Mouse (Mus musculus): ENCODE measurements around the gene Oca2. TPM values are rescaled to one million over a fixed set of nuclear protein-coding genes. Genes with fewer than 3 reads are reported as not detected.

The Oca2 gene
- total RNA-seq, 4 experiments from 2014 or later, result 0.13 to 0.51 (median 0.29) TPM

DNA sequence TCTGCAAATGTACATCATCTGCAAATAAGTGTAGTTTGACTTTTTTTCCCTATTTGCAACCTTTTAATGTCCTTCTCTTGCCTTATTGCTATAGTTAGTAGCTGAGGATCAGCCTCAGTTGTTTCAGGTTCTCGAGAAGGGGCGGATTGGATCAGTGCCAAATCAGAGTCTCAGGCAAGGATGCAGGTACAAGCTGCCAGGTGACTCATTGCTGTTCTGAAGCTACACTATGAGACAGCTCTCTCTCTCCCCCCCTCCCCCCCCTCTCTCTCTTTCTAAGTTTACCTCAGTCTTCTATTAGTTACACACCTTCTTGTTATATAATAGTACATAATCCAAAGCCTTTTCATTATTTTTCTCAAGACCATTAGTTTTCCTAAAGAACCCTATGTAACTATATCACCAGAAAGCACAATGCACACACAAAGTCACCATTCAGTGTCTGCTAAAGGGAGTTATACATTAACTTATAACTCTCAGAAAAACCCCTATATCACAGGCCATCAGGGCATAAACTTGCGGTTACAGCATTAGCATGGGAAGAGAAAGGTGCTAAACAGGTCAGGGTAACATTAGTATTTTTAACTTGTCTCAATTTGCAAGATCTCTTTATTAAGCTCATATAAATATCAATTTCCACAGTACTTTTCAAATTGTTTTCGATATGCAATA is 142.3 kb downstream of the Oca2 start:
- no peak for DNase-seq (ENCODE audit: low spot score in 2 of 2)

DNA sequence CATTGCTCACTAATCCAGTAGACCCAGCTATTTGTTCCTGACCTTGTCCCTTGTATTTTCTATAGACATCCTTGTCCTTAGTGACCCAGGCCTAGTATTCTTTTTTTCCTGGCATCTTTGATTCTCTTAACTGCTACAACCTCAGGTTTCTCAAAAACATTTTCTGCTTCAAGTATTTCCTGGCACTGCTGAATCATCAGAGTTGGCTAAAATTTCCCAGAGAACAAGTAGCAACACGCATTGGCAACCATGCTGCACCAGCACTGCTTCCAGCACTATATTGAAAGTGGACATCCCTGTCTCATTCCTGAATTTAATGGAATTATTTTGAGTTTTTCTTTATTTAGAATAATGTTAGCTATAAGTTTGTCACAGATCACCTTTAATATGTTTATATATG is 143.1 kb downstream of the Oca2 start:
- DNase-seq (ENCODE audit: low spot score in 2 of 2), result no peak

DNA sequence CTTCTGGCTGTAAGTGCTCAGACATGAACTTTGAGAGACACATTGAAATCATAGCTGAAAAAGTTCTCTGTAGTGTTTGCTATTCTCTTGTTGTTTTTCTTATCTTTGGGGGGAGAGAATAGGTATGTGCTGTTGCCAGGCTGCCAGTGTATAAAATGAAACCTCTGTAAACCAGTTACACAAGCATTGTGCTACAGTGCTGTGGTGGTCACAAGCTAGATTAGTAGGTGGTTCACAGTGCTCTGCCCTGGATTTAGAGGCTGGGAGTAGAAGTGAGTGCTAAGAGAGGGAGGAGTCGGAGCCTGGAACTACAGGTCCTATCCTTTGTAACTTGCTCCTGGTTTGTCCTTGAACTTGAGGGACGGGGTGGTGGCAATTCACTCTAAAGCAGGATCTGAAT is 148.7 kb downstream of the Oca2 start:
- no peak for DNase-seq (ENCODE audit: low spot score in 2 of 2)

DNA sequence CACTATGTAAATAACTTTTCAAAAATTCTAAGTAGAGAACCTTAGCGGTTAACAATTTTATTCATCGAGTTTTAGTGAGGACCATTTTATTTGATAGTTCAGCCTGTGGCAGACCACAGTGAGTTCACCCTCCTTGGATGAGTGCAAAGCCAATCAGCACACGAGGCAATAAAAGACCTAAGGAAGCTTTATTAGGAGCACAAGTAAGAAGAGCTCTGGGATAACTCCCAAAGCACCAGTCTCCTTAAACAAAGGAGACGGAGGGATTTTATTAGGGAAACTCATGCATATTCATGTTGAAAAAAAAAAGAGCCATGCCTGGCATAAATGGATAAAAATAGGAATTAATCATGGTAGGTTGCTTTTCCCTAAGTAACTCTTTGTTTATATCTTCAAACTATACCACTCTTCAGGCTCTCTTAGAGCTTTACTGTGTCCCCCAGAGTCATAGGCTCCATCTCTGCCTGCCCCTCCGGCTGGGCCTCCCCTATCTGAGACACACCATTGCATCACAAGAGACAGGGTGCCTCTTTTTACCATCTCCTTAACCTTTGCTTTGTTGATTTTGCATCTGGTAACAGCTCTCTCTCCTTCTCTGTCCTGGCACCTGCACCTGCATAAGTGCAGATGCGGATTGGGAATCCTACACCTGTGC is 178.7 kb downstream of the Oca2 start:
- no peak for DNase-seq (ENCODE audit: low spot score in 2 of 2)

DNA sequence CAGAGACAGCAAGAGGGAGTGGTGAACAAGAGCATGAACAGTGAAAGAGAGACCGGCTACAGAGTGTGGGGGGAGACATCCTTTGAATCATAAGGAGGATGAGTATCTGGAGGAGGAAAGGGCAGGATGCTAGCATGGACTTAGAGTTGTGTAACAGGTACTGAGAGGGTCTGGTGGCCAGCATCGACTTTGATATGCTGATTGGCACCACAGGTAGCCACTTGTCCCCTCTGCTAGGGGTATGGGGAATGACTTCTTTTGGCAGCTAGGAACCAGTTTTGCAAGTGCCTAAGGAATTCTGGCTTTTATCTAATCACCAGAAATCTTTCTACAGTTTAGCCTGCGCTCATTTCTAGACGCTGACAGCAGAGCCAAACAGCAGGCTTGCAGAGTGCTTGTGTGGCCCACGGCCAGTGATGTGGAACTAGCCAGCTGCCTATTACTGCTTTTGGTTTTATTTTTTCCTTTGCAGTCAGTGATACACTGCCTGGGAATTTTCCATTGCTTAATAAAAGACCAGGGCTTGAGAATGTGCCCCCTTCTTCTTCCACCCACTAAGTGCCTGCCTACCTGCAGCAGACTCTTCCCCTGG is 179.8 kb downstream of the Oca2 start:
- peak in 1 of 2 experiments; percentile 47 for DNase-seq (ENCODE audit: low spot score in 2 of 2)

DNA sequence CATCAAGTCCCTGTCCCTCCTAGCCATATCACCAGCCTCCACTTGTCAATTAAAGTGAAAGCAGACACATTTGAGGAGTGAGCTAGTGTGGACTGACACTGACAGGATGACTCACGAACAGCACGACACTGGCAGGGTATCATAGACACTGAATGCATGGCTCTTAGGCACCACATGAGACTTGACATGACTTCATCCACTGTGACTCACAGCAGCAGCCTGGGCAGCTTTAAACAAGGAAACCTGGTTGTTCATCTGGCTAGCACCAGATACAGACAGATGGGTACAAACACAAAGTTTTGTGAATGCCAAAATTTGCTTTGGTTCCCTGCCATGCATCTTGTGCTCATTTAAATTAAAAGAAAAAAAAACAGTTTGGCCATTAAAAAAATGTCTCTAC is 182.4 kb downstream of the Oca2 start:
- DNase-seq (ENCODE audit: low spot score in 2 of 2), result peak in 1 of 2 experiments; percentile 79

DNA sequence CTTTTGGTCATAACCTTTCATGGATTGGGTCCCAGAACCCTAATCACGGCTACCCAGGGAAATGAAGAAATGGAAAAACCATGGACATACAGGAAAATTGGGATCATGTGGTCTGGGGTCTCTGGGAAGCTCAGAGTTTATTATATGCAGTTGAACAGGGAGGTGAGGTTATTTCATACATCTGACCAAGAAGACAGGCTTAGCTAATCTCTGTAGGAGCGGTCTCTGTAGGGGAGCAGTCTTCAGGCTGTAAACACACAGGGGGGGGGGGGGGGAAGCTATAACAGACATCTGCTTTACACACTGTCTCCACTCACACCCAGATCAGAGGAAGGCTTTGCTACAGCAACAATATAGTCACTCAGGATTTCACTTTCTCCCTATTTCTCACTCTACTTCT is 184.0 kb downstream of the Oca2 start:
- DNase-seq (ENCODE audit: low spot score in 2 of 2), result no peak

DNA sequence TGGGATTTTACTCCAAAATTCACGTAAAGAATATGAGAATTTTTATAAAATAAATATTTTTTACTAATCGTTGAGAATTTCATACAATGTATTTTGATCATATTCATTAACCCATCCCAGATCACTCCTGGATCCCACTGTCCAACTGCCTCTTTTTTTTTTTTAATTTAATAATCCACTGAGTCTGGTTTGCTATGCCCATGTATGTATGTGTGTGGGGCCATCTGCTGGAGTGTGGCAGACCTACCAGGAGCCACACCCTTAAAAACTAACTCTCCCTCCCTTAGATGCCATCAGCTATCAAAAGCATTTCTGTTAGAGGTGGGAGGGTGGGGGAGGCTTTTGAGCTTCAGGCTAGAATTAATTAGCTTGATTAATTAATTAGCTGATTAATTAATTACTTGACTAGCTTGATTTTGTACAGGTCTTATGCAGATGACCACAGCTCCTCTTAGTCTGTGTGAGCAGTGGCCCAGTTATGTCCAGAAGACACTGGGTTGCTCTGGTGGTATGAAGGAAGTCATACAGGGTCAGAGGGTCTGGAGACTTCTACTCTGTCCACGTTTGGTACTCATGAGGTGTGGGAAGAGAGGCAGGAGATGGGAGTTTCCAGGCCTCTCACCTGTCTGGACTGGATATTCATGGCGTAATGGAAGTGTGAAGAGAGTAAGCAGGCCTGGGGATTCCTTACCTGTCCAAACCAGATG is 221.4 kb downstream of the Oca2 start:
- peak in 1 of 2 experiments; percentile 14 for DNase-seq (ENCODE audit: low spot score in 2 of 2)

DNA sequence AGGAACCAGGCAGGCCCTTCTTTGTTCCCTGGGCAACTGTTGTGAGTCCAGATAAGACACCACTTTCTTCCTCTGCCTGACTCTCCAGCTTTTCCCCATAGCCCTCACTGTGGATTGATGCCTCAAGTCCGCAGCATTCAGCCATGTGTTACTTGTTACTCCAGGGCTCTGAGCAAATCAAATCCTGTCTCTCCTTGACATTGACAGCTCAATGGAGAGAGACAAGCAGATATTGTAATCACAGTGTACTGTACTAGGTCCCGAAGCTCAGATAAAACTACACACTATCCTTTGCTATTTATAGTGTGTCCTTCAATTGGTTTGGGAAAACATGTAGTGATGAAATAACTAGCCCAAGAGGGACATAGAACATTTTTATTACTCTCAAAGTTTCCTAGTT is 258.7 kb downstream of the Oca2 start:
- DNase-seq (ENCODE audit: low spot score in 2 of 2), result no peak

DNA sequence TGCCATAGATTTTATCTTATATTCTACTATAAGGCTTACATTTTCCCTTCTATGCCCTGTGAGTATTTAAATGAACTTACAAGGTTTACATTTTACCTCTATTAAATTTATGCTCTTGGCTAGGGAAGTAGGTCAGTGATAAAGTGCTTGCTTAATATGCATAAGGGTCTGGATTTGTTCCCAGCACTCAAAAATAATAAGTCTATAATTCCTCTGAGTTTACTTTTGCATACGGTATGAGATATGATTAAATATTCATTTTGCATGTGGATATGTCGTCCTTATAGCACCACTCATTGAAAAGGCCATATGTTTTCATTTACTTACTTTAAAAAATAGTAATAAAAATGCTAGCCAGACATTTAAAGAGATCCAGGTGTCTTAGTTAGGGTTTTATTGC is 259.8 kb downstream of the Oca2 start:
- DNase-seq (ENCODE audit: low spot score in 2 of 2), result no peak

DNA sequence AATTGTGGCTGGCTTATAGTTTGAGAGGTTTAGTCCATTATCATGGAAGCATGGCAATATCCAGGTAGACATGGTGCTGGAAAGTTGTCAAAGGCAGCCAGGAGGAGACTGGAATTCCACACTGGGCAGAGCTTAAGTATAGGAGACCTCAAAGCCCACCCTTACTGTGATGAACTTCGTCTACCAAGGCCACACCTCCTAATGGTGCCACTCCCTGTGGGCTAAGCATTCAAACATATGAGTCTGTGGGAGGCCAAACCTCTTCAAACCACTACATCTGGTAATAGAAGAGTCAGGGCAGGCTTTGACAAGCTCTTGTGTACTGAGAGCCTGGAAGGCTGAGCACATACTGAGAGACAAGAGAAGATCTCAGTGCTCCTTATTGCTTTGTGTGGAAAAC is 260.2 kb downstream of the Oca2 start:
- DNase-seq (ENCODE audit: low spot score in 2 of 2), result no peak

DNA sequence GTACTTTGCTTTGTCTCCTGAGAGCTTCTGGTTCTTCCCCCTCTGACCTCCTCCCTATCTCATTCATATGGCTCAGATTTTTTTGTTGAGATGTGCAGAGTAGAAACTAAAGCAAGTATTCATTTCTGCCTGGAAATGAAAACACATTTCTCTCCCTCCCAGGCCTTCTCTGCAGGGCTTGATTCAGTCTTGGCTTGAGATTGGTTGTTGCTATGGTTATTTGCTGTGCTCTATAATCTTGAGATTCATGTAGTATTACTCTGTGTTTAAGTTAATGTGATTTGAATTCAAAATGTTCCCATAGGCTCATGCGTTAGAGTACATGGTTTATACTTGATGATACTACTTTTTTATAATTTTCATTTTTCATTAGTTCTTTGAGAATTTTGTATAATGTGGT is 260.9 kb downstream of the Oca2 start:
- no peak for DNase-seq (ENCODE audit: low spot score in 2 of 2)

DNA sequence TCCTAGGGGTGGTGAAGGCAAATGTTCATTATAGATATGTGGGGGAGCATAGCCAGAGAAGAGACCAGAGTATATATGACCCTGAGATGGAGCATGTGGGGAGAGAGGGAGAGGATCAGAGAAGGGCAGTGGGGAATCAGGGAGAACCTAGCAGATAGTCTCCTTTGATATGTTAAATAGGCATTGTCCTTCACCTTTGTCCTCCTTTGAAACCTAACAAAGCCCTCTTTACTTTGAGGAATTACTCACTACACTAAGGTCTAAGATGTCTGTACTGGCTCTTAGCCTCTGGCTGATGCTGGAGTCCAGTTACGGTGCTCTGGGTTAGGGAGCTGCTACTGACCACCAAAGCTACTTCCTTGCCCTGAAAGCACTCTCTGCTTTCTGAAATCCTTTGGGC is 279.0 kb downstream of the Oca2 start:
- DNase-seq (ENCODE audit: low spot score in 2 of 2), result no peak

DNA sequence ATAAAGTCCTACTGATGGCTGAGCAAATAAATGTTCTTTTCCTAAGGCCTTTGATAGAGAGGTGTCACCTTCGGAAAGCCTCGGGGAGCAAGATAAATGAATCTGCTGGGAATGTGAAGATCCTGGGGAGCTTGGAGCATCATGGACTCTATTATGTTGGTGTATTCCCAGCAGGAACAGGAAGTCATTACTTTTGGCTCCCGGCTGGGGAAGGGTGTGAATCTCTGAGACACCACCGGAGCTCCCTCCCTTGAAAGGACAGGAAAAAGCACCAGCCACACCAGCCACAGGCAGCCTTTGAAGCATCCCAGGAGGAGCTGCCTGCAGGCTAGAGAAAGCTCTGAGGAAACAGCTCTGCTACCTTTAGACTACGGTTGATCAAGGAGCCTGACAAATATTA is 280.2 kb downstream of the Oca2 start:
- no peak for DNase-seq (ENCODE audit: low spot score in 2 of 2)

DNA sequence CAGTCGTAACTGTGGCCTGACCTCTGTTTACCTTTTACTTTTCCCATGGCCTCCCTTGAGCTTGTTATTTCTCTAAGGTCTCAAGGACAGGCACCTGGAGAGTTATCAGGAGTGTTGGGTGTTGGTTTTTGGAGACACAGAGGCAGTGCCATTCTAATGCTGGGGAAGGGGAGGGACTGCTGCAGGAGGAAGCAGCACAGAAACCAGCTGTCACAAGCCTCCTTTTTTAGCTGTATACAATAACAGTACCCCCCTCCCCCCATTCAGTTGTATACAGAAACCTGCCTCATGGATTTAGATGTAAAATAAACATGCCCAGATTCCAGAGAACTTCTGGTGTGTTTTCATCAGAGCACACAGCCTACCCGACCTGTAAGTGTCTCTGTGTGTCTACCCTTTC is 295.3 kb downstream of the Oca2 start:
- no peak for DNase-seq (ENCODE audit: low spot score in 2 of 2)

DNA sequence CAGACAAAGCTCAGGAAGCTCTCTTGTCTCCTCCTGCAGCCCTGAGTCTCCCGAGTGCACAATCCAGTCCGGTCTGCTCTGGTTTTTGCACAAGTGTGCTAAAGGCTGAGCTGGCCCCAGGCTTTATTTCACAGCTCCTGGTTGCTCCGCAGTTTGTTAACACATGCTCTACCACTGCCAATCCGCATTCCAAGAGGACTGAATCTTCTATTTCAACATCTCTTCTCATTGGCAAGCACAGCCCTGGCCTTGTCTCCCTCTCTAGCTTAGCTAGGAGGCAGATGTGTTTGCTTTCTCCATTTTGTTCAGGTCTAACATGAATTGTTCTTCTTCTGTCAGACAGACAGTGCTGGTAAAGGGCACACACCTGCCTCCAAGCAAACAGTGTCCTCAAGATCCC is 309.7 kb downstream of the Oca2 start:
- no peak for DNase-seq (ENCODE audit: low spot score in 2 of 2)

DNA sequence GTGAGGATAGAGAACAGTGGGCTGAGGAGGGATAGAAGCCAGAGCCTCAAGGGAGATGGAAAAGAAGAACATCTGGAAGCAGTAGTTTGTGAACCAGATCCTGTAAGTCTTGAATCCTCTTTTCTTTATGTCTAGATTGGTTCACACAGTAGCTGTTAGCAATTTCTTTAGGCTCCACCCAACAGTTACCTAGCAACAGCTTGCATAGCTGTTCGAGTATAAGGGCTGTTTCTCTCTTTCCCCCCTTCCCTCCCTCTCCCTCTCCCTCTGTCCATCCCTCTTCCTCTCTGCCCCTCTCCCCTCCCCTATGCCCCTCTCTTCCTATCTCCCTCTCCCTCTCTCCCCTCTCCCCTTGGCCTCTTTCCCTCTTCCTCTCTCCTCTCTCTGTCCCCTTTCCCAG is 312.2 kb downstream of the Oca2 start:
- no peak for DNase-seq (ENCODE audit: low spot score in 2 of 2)

Other genes starting within 250 kb of the Oca2 start
- 10 to 100 TPM; 63.2 to 75.9 (median 64.6) TPM for gene Nipa1, start 219.8 kb upstream of the Oca2 start, total RNA-seq (2022)
- 100 to 1,000 TPM; 115 to 140 (median 125) TPM for gene Herc2, start 189.6 kb upstream of the Oca2 start, total RNA-seq (2022)